Mouse (Mus musculus) kidney, adult 11 months (tissue): ENCODE results near the gene Golga7b.

Experiments used
- DNase-seq: peaks from one replicate; pipeline ENCODE4 v3.0.0; 2022

The Golga7b gene

GRCm38 (mm10) chr19:42247519-42247918 lies at the start of gene Golga7b:
Gene Golga7b, plus strand, starts transcription at chr19:42247574.
- no peak for DNase-seq

GRCm38 (mm10) chr19:42198026-42198425 lies 49.3 kb upstream of the Golga7b start:
- DNase-seq = no peak

GRCm38 (mm10) chr19:42201696-42202381 lies 45.5 kb upstream of the Golga7b start, which contains the start of gene Sfrp5:
Gene Sfrp5, minus strand, starts transcription at chr19:42202252.
- no peak for DNase-seq

- DNase-seq = no peak
Observed at GRCm38 (mm10) chr19:42202467-42202866, 44.9 kb upstream of the Golga7b start.

- DNase-seq = peak; percentile 36
Observed at GRCm38 (mm10) chr19:42204306-42204705, 43.1 kb upstream of the Golga7b start.

- no peak for DNase-seq
Observed at GRCm38 (mm10) chr19:42205201-42205600, 42.2 kb upstream of the Golga7b start.

GRCm38 (mm10) chr19:42209485-42209884 lies 37.9 kb upstream of the Golga7b start:
- DNase-seq = no peak

GRCm38 (mm10) chr19:42209976-42210375 lies 37.4 kb upstream of the Golga7b start:
- DNase-seq = no peak

GRCm38 (mm10) chr19:42211936-42212335 lies 35.4 kb upstream of the Golga7b start:
- DNase-seq = no peak

GRCm38 (mm10) chr19:42214601-42215000 lies 32.8 kb upstream of the Golga7b start:
- DNase-seq = no peak

GRCm38 (mm10) chr19:42216699-42217373 lies 30.5 kb upstream of the Golga7b start:
- DNase-seq = no peak

- no peak for DNase-seq
Observed at GRCm38 (mm10) chr19:42217374-42217763, 30.0 kb upstream of the Golga7b start.

- no peak for DNase-seq
Observed at GRCm38 (mm10) chr19:42226451-42226850, 20.9 kb upstream of the Golga7b start.

GRCm38 (mm10) chr19:42229499-42230287 lies 17.7 kb upstream of the Golga7b start:
- DNase-seq = no peak

GRCm38 (mm10) chr19:42230288-42230568 lies 17.1 kb upstream of the Golga7b start:
- no peak for DNase-seq

- peak; percentile 14 for DNase-seq
Observed at GRCm38 (mm10) chr19:42230986-42231385, 16.4 kb upstream of the Golga7b start.

- no peak for DNase-seq
Observed at GRCm38 (mm10) chr19:42237602-42238340, 9.6 kb upstream of the Golga7b start.

GRCm38 (mm10) chr19:42238341-42238715 lies 9.0 kb upstream of the Golga7b start:
- DNase-seq = no peak

- no peak for DNase-seq
Observed at GRCm38 (mm10) chr19:42240881-42241280, 6.5 kb upstream of the Golga7b start.

- DNase-seq = no peak
Observed at GRCm38 (mm10) chr19:42243401-42243800, 4.0 kb upstream of the Golga7b start.

GRCm38 (mm10) chr19:42246626-42247025 lies 748 bp upstream of the Golga7b start:
- DNase-seq = no peak

GRCm38 (mm10) chr19:42249976-42250914 lies 2.9 kb downstream of the Golga7b start:
- no peak for DNase-seq
